Mouse (Mus musculus): ENCODE measurements at regions not wholly inside any gene's neighbourhood (a gene's known extent, or its start where the extent isn't known, plus 50 kb on each side); places are given as distances from the start of the nearest gene placed in this dataset.
"Not testable (repeated sequence)": the region's sequence is repeated elsewhere in the genome, so short reads cannot be mapped to it uniquely, and the experiment has no call there.

DNA sequence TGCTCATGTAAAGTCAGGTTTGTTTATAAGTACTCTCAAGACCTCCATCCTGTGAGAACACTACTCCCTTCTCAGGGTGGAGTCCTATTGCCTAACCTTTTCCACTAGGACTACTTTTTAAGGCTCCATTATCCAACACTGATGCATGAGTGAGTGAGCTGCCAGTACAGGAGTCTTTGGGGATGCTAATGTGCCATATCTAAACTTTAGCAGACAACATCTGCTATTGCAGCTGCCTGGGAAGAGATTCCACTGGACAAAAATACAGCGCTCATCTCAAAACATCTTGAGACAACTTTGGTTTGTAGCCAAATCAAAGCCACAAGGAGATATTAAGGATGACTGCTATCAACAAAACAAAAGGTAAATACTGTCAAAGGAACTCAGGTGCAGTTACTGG, 52.3 kb upstream of the Gm10985 start:
- whole genome bisulfite sequencing = 88% methylated on average over 1 of the region's 1 CpGs
- no peak overlapping the region for H3K4me2 ChIP-seq
- H3K9ac ChIP-seq = no peak overlapping the region
- no peaks in the 10 kb centered on the region for H3K27me3 ChIP-seq (replicated peaks)
- no peaks in the 10 kb centered on the region for H3K9me3 ChIP-seq (replicated peaks)
- no peak overlapping the region for H3K4me3 ChIP-seq
- no peaks in the 10 kb centered on the region for H3K4me1 ChIP-seq (replicated peaks)
- no peak for ATAC-seq (ENCODE audit: insufficient number of reproducible peaks, low FRiP score)
- H3K27ac ChIP-seq (ENCODE audit: poor library complexity, severe bottlenecking) = no peak overlapping the region
- H3K36me3 ChIP-seq = no peaks in the 10 kb centered on the region

DNA sequence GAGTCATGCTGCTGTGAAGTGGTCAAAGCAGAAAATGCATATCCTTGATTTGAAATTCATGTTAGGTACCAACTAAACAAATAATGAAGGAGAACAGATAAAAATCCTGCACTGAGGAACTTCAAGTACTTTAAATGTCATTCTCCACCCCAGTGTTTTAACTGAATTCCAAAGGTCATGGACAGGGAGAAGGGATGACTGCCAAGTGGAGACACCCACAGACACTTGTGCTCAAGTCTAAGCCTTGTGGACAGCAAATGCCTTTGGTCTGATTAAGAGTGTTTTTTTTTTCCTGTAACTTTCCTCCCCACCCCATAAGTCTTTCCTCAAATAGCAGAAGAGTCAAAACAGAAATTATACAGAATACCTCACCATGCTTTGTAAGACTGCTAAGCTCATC, 55.2 kb upstream of the Gm10985 start:
- Histone ChIP-seq H3K4me1 (replicated peaks) (no peaks in the 10 kb centered on the region), H3K27me3 (replicated peaks) (no peaks in the 10 kb centered on the region), H3K4me2 (no peak overlapping the region), H3K4me3 (no peak overlapping the region), H3K36me3 (no peaks in the 10 kb centered on the region), H3K9ac (no peak overlapping the region), H3K27ac (ENCODE audit: poor library complexity, severe bottlenecking) (no peak overlapping the region), H3K9me3 (replicated peaks) (no peaks in the 10 kb centered on the region)
- no peak for ATAC-seq (ENCODE audit: insufficient number of reproducible peaks, low FRiP score)

DNA sequence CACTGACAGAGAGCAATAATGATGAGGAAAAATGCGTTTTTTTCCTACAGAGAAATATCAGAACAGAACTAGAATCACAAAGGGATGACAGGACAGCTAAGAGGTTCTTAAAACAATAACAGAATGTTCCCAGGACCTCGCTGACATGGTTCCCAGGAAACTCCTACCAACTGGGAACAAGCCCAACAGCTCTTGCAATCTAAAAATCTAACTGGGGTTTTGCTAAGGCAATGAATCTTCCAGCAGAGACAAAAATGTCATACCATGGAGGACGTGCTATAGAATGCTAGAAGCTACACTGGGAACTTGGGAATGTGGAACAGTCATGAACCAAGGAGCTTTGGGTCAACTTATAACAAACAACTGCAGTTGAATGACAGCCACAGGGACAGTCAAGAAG, 59.7 kb upstream of the Gm10985 start:
- Histone ChIP-seq H3K4me3 (no peak overlapping the region), H3K27me3 (replicated peaks) (no peaks in the 10 kb centered on the region), H3K27ac (ENCODE audit: poor library complexity, severe bottlenecking) (no peak overlapping the region), H3K36me3 (no peaks in the 10 kb centered on the region), H3K9ac (no peak overlapping the region), H3K4me1 (replicated peaks) (no peaks in the 10 kb centered on the region), H3K9me3 (replicated peaks) (no peaks in the 10 kb centered on the region), H3K4me2 (no peak overlapping the region)
- WGBS = 63% methylated on average over 3 of the region's 3 CpGs
- no peak for ATAC-seq (ENCODE audit: insufficient number of reproducible peaks, low FRiP score)

DNA sequence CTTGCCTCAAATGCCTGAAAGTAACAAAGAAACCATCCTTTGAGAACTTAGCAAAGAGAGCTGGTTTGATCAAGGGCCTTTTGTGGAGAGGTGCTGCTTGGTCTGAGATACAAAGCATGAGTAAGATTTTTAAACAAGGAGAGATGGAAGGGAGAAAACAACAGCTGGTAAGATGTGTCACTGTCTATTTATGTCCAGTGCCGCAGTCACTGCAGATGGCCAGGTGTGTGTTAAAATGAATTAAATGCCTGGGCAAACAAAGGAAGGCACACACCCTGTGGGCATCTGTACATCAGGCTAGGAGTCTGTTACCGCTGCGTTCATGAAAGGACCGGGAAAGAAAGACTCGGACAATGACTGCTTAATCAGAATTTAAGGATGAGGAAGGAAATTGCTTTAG, 68.2 kb upstream of the Gm10985 start:
- 73% methylated on average over 5 of the region's 5 CpGs for WGBS
- no peak for ATAC-seq (ENCODE audit: insufficient number of reproducible peaks, low FRiP score)
- Histone ChIP-seq H3K4me3 (no peak overlapping the region), H3K9me3 (replicated peaks) (no peaks in the 10 kb centered on the region), H3K4me2 (no peak overlapping the region), H3K4me1 (replicated peaks) (no peaks in the 10 kb centered on the region), H3K27ac (ENCODE audit: poor library complexity, severe bottlenecking) (no peak overlapping the region), H3K27me3 (replicated peaks) (no peaks in the 10 kb centered on the region), H3K9ac (no peak overlapping the region), H3K36me3 (no peaks in the 10 kb centered on the region)

DNA sequence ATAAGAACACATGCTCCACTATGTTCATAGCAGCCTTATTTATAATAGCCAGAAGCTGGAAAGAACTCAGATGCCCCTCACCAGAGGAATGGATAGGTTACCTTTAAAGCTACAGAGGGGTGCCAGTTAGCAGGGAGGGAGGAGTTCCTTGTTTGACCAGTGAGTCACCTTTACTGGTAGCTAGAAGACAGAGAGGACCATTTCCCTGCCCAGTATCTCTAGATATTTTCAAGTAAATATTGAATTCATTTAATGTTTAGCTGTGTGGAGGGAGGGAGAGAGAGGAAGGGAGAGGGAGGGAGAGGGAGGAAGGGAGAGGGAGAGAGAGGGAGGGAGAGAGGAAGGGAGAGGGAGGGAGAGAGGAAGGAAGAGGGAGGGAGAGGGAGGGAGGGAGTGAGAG, 77.3 kb upstream of the Gm10985 start:
- Histone ChIP-seq H3K36me3 (no peaks in the 10 kb centered on the region), H3K9me3 (replicated peaks) (no peaks in the 10 kb centered on the region), H3K27me3 (replicated peaks) (no peaks in the 10 kb centered on the region), H3K4me1 (replicated peaks) (no peaks in the 10 kb centered on the region), H3K4me3 (no peak overlapping the region), H3K27ac (ENCODE audit: poor library complexity, severe bottlenecking) (no peak overlapping the region), H3K9ac (no peak overlapping the region), H3K4me2 (no peak overlapping the region)
- no peak for ATAC-seq (ENCODE audit: insufficient number of reproducible peaks, low FRiP score)

DNA sequence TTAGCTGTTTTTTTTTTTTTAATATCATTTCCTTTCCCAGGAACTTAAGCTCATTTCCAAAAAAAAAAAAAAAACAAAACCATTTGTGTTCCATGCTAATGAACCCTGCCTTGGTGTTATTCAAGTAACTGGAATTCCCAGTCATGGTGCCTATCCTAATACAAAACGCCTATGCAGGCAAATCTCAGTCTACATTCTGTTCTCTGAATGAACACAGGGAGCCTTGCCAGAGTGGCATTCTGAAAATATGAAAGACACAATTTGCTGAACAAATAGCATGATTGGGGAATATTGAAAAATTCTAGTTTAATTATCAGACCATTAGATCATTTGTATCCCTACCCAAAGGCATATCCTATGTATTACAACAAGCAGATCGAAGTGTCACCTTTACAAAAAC, 80.9 kb upstream of the Gm10985 start:
- Histone ChIP-seq H3K4me2 (no peak overlapping the region), H3K4me3 (no peak overlapping the region), H3K4me1 (replicated peaks) (no peaks in the 10 kb centered on the region), H3K36me3 (no peaks in the 10 kb centered on the region), H3K9me3 (replicated peaks) (no peaks in the 10 kb centered on the region), H3K9ac (no peak overlapping the region), H3K27ac (ENCODE audit: poor library complexity, severe bottlenecking) (no peak overlapping the region), H3K27me3 (replicated peaks) (no peaks in the 10 kb centered on the region)
- no peak for ATAC-seq (ENCODE audit: insufficient number of reproducible peaks, low FRiP score)
- 69% methylated on average over 2 of the region's 2 CpGs for WGBS

DNA sequence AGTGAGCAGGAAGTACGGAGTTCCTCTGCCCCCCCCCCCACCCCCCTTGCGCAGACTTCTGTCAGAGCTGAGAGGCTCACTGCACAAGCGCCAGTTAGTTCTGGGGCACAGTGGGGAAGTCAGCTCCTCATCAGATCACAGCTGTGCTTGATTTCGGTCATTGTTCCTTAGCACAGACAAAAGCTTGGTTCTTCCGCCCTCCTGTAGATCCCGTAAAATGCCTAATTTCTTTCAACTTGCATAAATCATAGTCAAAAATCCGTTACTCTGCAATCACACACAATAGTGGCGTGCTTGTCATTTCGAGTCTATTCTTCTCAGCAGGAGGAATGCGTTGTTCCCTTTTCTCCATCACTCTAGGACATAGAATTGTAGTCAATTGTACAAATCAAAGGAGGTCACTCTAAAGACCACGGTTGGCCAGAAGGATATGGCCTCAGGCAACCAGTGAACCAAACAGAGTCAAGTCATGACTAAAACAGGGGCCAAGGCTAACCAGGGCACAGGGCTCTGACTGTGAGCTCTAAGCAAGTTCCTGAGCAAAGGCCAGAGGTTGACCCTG, 83.3 kb upstream of the Gm10985 start:
- Histone ChIP-seq H3K4me3 (no peak overlapping the region), H3K4me1 (replicated peaks) (no peaks in the 10 kb centered on the region), H3K36me3 (no peaks in the 10 kb centered on the region), H3K27ac (ENCODE audit: poor library complexity, severe bottlenecking) (no peak overlapping the region), H3K4me2 (no peak overlapping the region), H3K9me3 (replicated peaks) (no peaks in the 10 kb centered on the region), H3K27me3 (replicated peaks) (no peaks in the 10 kb centered on the region), H3K9ac (no peak overlapping the region)
- whole genome bisulfite sequencing = 69% methylated on average over 11 of the region's 11 CpGs
- ATAC-seq (ENCODE audit: insufficient number of reproducible peaks, low FRiP score) = no peak

DNA sequence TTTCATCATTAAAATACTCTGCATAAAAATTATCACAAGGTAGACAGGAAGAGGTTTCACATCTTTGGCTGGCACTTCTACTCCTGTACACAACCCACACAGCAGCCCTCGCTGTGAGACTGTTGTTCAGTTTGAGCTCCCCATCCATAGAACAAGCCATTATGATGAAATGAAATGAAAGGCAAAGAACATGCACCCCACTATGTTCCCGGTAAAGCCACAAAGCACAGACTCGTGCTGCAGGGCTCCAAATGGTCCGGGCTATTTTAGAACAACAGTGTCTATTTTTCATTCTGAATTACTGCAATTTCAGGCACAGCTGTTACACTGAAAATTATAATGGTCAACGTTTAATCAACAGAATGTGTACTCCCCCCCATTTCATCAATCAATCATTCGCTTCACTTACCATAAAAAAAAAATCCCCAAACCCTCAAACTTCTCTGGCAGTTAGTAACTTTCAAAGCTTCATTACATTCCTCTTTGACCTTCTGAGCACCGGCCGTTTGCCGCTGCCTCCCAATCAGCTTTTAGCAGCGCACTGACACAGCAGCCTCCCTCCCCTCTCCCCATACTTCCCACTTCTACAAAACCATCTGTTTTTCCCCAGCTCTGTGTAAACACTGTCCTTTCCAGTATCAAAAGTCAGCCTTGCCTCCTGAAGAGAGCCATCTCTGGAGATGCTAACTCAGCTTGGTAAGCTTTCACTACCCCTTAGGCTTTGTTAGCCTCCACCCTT, 88.6 kb upstream of the Gm10985 start:
- H3K27me3 ChIP-seq (replicated peaks) = no peaks in the 10 kb centered on the region
- H3K9me3 ChIP-seq (replicated peaks) = 0 out of 2 replicates have a peak, but pooled peaks cover 3% of the 10 kb centered on the region
- no peak overlapping the region for H3K4me2 ChIP-seq
- H3K9ac ChIP-seq = no peak overlapping the region
- H3K36me3 ChIP-seq = no peaks in the 10 kb centered on the region
- no peaks in the 10 kb centered on the region for H3K4me1 ChIP-seq (replicated peaks)
- 48% methylated on average over 10 of the region's 10 CpGs for WGBS
- no peak overlapping the region for H3K27ac ChIP-seq (ENCODE audit: poor library complexity, severe bottlenecking)
- no peak overlapping the region for H3K4me3 ChIP-seq
- ATAC-seq (ENCODE audit: insufficient number of reproducible peaks, low FRiP score) = no peak

DNA sequence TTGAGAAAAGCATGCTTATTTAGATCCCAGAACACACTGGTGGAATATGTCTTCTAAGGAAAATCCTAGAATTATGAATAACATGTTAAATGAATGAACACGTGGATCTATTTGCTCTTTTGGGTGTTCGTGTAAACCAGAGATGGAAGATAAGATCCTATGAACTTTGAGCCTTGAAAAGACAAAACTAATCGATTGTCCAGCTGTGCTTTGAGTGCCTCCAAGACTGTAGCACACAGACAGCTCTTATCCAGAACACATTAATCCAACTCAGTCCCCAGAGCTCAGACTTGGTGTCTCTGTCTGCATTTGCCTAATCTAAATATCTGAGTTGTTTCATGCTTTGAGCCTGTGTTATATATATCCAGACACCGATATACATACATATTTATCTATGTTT, 80.0 kb upstream of the Frem2 start:
- Histone ChIP-seq H3K4me2 (no peak overlapping the region), H3K9me3 (replicated peaks) (no peaks in the 10 kb centered on the region), H3K27me3 (replicated peaks) (no peaks in the 10 kb centered on the region), H3K27ac (ENCODE audit: poor library complexity, severe bottlenecking) (no peak overlapping the region), H3K4me1 (replicated peaks) (peaks cover 10% of the 10 kb centered on the region; the same call in 1 of the 2 replicates), H3K9ac (no peak overlapping the region), H3K36me3 (no peaks in the 10 kb centered on the region), H3K4me3 (no peak overlapping the region)
- 51% methylated on average over 4 of the region's 4 CpGs for WGBS
- no peak for ATAC-seq (ENCODE audit: insufficient number of reproducible peaks, low FRiP score)

DNA sequence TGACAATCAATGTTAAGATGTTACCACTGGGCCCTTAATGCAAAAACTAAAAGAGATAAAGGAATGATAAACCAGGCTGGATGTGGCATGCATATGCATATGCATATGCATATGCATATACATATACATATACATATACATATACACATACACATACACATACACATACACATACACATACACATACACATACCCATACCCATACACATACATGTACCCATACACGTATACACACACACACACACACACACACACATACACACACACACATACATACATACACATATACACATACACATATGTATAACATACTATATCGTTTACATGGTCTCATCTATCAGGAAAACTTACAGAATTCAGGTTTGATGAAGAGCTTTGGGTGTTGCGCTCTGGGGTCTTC, 78.5 kb upstream of the Frem2 start:
- not testable (repeated sequence) for ATAC-seq (ENCODE audit: insufficient number of reproducible peaks, low FRiP score); H3K27me3 ChIP-seq (replicated peaks); H3K4me2 ChIP-seq; H3K9ac ChIP-seq; H3K4me3 ChIP-seq; H3K27ac ChIP-seq (ENCODE audit: poor library complexity, severe bottlenecking); H3K9me3 ChIP-seq (replicated peaks); H3K36me3 ChIP-seq
- H3K4me1 ChIP-seq (replicated peaks) = peaks cover 10% of the 10 kb centered on the region; the same call in 1 of the 2 replicates
- 86% methylated on average over 3 of the region's 3 CpGs for WGBS

DNA sequence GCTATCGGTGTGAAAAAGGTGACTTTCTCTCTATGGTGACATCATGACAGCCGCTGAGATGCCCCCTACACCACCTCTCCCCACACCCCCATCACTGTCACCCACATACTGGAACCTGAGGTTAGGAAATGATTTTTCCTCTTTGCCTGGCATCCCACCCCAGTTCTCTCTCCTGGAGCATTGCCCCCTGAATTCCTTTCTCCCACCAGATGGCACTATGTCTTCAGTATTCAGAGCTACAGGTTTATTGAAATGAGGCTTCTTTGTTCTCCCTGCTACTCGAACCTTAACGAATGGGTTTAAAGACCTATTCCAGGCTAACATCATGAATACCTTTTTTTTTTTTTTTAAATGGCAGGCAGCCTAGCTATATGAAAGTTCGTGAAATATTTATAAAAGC, 78.0 kb upstream of the Frem2 start:
- no peak overlapping the region for H3K4me3 ChIP-seq
- H3K4me2 ChIP-seq = no peak overlapping the region
- no peaks in the 10 kb centered on the region for H3K27me3 ChIP-seq (replicated peaks)
- no peak for ATAC-seq (ENCODE audit: insufficient number of reproducible peaks, low FRiP score)
- H3K27ac ChIP-seq (ENCODE audit: poor library complexity, severe bottlenecking) = no peak overlapping the region
- no peaks in the 10 kb centered on the region for H3K9me3 ChIP-seq (replicated peaks)
- H3K36me3 ChIP-seq = no peaks in the 10 kb centered on the region
- no peak overlapping the region for H3K9ac ChIP-seq
- WGBS = 32% methylated on average over 5 of the region's 5 CpGs
- H3K4me1 ChIP-seq (replicated peaks) = peaks cover 13% of the 10 kb centered on the region

DNA sequence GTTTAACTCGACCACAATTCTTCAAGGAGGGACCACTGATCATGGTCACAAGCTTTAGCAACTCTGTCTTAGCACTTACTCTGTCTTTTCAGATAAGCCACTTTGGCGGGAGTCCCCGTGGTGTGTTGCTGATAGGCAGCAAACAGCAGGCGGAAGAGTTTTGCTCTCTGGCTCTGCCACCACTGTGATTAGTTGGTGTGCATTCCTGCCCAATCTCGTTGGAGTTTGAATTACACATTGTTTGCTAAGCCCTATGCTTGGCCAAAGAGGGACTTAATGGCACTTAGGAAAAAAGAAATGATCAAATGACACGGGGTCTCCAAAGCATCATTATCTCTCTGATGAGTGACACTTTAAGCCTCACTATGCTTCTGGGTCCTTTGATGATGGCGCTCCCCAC, 73.3 kb upstream of the Frem2 start:
- Histone ChIP-seq H3K27me3 (replicated peaks) (no peaks in the 10 kb centered on the region), H3K9me3 (replicated peaks) (peaks cover 6% of the 10 kb centered on the region; the same call in 1 of the 2 replicates), H3K27ac (ENCODE audit: poor library complexity, severe bottlenecking) (peak overlapping the region; percentile 75), H3K4me2 (peak overlapping the region; percentile 61), H3K9ac (no peak overlapping the region), H3K4me3 (no peak overlapping the region), H3K4me1 (replicated peaks) (peaks cover 12% of the 10 kb centered on the region), H3K36me3 (no peaks in the 10 kb centered on the region)
- 4% methylated on average over 7 of the region's 7 CpGs for WGBS
- ATAC-seq (ENCODE audit: insufficient number of reproducible peaks, low FRiP score) = no peak; the same call in 1 of the 2 replicates
